Mouse (Mus musculus) embryonic fibroblast, embryonic 13.5 days (primary cell): ENCODE measurements around the gene Ankrd28.

Experiments
- CTCF ChIP-seq: IDR thresholded peaks from 2 replicates; pipeline ENCODE4 v1.5.1; 2011; ENCODE audit warnings: mild to moderate bottlenecking, control low read depth, low read length, moderate library complexity, borderline replicate concordance; ENCODE audit not compliant: insufficient read depth
- POLR2A ChIP-seq: IDR thresholded peaks from 2 replicates; pipeline ENCODE4 v1.6.1; 2011; ENCODE audit warnings: low read depth, mild to moderate bottlenecking, control low read depth, low read length, moderate library complexity

DNA sequence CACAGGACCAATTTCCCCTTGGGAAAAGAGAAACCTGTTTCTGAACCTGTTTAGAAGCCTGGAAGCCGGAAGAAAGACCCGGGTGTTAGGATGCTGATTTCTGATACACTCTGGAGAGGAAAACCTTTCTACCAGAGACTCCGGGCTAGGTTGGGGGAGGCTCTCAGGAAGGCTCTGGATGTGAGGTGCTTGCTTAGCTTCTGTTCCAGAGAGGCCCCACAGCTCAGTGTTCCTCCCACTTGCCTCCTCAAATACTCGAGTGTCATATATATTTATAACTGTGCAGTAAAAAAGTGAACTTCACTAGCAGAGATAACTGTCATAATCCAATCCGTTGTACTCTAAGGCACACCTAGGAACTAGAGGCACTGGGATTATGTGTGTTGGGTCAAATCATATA lies 25.6 kb upstream of the Ankrd28 start:
- no peak for TF ChIP-seq CTCF
- no peak for TF ChIP-seq POLR2A
